Mouse (Mus musculus) ovary, postnatal 36 days (tissue): ENCODE measurements around the gene Rbmx.

Experiments
- DNase-seq: peaks from one replicate; pipeline ENCODE4 v3.0.0; 2022; ENCODE audit warnings: low spot score, mixed read lengths

Gene Rbmx

GRCm38 (mm10) chrX:57392367-57393246 is at the start of gene Rbmx:
TSS of gene Rbmx (minus strand) at chrX:57393036.
- DNase-seq, result peak; percentile 63

- no peak for DNase-seq
These were observed 41.1 kb upstream of the Rbmx start for GRCm38 (mm10) chrX:57433897-57434296.

- no peak for DNase-seq
These were observed 38.8 kb upstream of the Rbmx start for GRCm38 (mm10) chrX:57431610-57432009.

- DNase-seq, result no peak
These were observed 15.9 kb upstream of the Rbmx start, which contains the start of gene Gm364 for GRCm38 (mm10) chrX:57408769-57409168. TSS of gene Gm364 (plus strand) at chrX:57409154.

- DNase-seq, result no peak
These were observed 10.8 kb upstream of the Rbmx start for GRCm38 (mm10) chrX:57403651-57404050.

- DNase-seq, result no peak
These were observed 8.6 kb upstream of the Rbmx start for GRCm38 (mm10) chrX:57401388-57401787.

GRCm38 (mm10) chrX:57393412-57393811 is 576 bp upstream of the Rbmx start:
- DNase-seq, result no peak

- no peak for DNase-seq
These were observed 11.9 kb downstream of the Rbmx start for GRCm38 (mm10) chrX:57380915-57381314.

GRCm38 (mm10) chrX:57378579-57378978 is 14.3 kb downstream of the Rbmx start:
- no peak for DNase-seq

- no peak for DNase-seq
These were observed 15.7 kb downstream of the Rbmx start for GRCm38 (mm10) chrX:57377096-57377495.

GRCm38 (mm10) chrX:57374029-57374428 is 18.8 kb downstream of the Rbmx start:
- no peak for DNase-seq

- DNase-seq, result no peak
These were observed 19.3 kb downstream of the Rbmx start for GRCm38 (mm10) chrX:57373543-57373942.

GRCm38 (mm10) chrX:57372965-57373364 is 19.9 kb downstream of the Rbmx start:
- DNase-seq, result no peak

- DNase-seq, result no peak
These were observed 27.8 kb downstream of the Rbmx start for GRCm38 (mm10) chrX:57364891-57365569.

GRCm38 (mm10) chrX:57359316-57359715 is 33.5 kb downstream of the Rbmx start:
- no peak for DNase-seq

- no peak for DNase-seq
These were observed 53.6 kb downstream of the Rbmx start for GRCm38 (mm10) chrX:57339220-57339619.

GRCm38 (mm10) chrX:57338371-57339211 is 54.2 kb downstream of the Rbmx start, which contains the start of gene Arhgef6:
TSS of gene Arhgef6 (minus strand) at chrX:57338729.
- DNase-seq, result peak; percentile 8

- no peak for DNase-seq
These were observed 55.3 kb downstream of the Rbmx start for GRCm38 (mm10) chrX:57337582-57337981.

GRCm38 (mm10) chrX:57336958-57337357 is 55.9 kb downstream of the Rbmx start:
- DNase-seq, result no peak

- no peak for DNase-seq
These were observed 57.5 kb downstream of the Rbmx start for GRCm38 (mm10) chrX:57335313-57335712.
